Mouse (Mus musculus) liver, postnatal 0 days (tissue): ENCODE results near the gene Rsg1. TPM values are rescaled to one million over a fixed set of nuclear protein-coding genes. Genes with fewer than 3 reads are reported as not detected.

Source experiments
- ATAC-seq: fragments of 200-750 bp; cut with Nextera tagmentation; 2 replicates; pipeline ENCODE4 v1.8.0; 2017; ENCODE audit warnings: mild to moderate bottlenecking, moderate library complexity
- DNase-seq: peaks from one replicate; pipeline ENCODE4 v3.0.0-alpha.2; 2016
- H3K27ac ChIP-seq: fragments of 300-500 bp; sonication (generic); 2 replicates; pipeline ENCODE4 v1.5.1; 2014; ENCODE audit warnings: antibody characterized with exemption, moderate library complexity, mild to moderate bottlenecking, low read depth
- H3K27me3 ChIP-seq: fragments of 300-500 bp; sonication (generic); 2 replicates; pipeline ENCODE4 v1.6.1; 2014; ENCODE audit warnings: low read length, control low read depth, mixed read lengths; ENCODE audit not compliant: insufficient read depth
- H3K36me3 ChIP-seq: fragments of 300-500 bp; sonication (generic); replicated peaks from 2 replicates; pipeline ENCODE4 v1.6.1; 2014; ENCODE audit warnings: mild to moderate bottlenecking, control low read depth, low read length, moderate library complexity, mixed read lengths; ENCODE audit not compliant: insufficient read depth
- H3K4me1 ChIP-seq: fragments of 300-500 bp; sonication (generic); 2 replicates; pipeline ENCODE4 v1.6.1; 2014; ENCODE audit warnings: antibody characterized with exemption, mild to moderate bottlenecking, control low read depth; ENCODE audit not compliant: insufficient read depth
- H3K4me2 ChIP-seq: fragments of 300-500 bp; sonication (generic); 2 replicates; pipeline ENCODE4 v1.6.1; 2014; ENCODE audit warnings: low read depth, mild to moderate bottlenecking, low read length, moderate library complexity, mixed read lengths
- H3K4me3 ChIP-seq: fragments of 300-500 bp; sonication (generic); 2 replicates; pipeline ENCODE4 v1.5.1; 2014; ENCODE audit warnings: low read depth, low read length
- H3K9ac ChIP-seq: fragments of 300-500 bp; sonication (generic); replicated peaks from 2 replicates; pipeline ENCODE4 v1.6.1; 2014; ENCODE audit warnings: mild to moderate bottlenecking, moderate library complexity
- H3K9me3 ChIP-seq: fragments of 300-500 bp; sonication (generic); 2 replicates; pipeline ENCODE4 v1.6.1; 2016; ENCODE audit warnings: mild to moderate bottlenecking, control low read depth, low read length, mixed read lengths
- CTCF ChIP-seq: sonication (generic); IDR thresholded peaks from 2 replicates; pipeline ENCODE4 v1.5.1; 2016; ENCODE audit warnings: antibody characterized with exemption, low read depth
- EP300 ChIP-seq: IDR thresholded peaks from 2 replicates; pipeline ENCODE4 v1.6.1; 2016; ENCODE audit warnings: antibody characterized with exemption, low read depth, mild to moderate bottlenecking
- WGBS: fragments of 180-500 bp; shearing (Covaris S2); extraction: QIAGEN DNeasy Blood & Tissue Kit; methylation state at CpG from one replicate; pipeline ENCODE4 v1.1.7; 2014; ENCODE audit not compliant: insufficient replicate concordance; 5-methylcytosine and 5-hydroxymethylcytosine counted together
- polyA plus RNA-seq: library from polyadenylated mRNA; unstranded; fragments of >200 nt; fragmentation: Nextera tagmentation; extraction: Ambion mirVana; gene quantifications from 2 replicates; pipeline ENCODE4 v1.2.1, GENCODE M21; 2015

Gene Rsg1
- polyA plus RNA-seq, 1 experiment from 2014 or later = 0.43 TPM

- Histone ChIP-seq H3K4me2 (no peak overlapping the region), H3K4me1 (peaks cover 13% of the 10 kb centered on the region), H3K36me3 (peaks cover 36% of the 10 kb centered on the region), H3K4me3 (no peak overlapping the region), H3K9me3 (no peaks in the 10 kb centered on the region), H3K9ac (no peak overlapping the region), H3K27me3 (no peaks in the 10 kb centered on the region), H3K27ac (no peak overlapping the region)
- no peak for TF ChIP-seq EP300
- no peak for TF ChIP-seq CTCF
- no peak for ATAC-seq
- 88% methylated on average over 7 of the region's 7 CpGs for WGBS
- no peak for DNase-seq
Measured at GRCm38 (mm10) chr4:141191294-141191693, 22.5 kb upstream of the Rsg1 start.

DNA sequence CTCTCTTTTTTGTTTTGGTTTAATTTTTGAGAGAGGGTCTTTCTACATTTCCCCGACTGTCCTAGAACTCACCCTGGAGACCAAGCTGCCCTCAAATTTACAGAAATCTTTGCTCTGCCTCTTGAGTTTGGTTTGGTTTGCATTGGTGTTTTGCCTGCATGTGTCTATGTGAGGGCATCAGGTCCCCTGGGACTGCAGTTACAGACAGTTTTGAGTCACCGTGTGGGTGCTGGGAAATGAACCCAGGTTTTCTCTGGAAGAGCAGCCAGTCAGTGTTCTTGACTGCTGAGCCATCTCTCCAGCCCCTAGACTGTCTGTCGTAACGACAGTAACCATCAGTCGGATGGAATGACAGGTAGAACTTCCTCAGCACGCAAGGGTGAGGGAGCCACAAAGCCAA lies 19.2 kb upstream of the Rsg1 start:
- no peaks in the 10 kb centered on the region for H3K4me1 ChIP-seq
- H3K9ac ChIP-seq = no peak overlapping the region
- no peaks in the 10 kb centered on the region for H3K27me3 ChIP-seq
- no peaks in the 10 kb centered on the region for H3K9me3 ChIP-seq
- DNase-seq (no peak), ATAC-seq (no peak)
- no peak overlapping the region for H3K4me2 ChIP-seq
- 86% methylated on average over 6 of the region's 6 CpGs for WGBS
- H3K4me3 ChIP-seq = no peak overlapping the region
- TF ChIP-seq CTCF = no peak
- no peak for TF ChIP-seq EP300
- H3K27ac ChIP-seq = no peak overlapping the region
- peaks cover 68% of the 10 kb centered on the region for H3K36me3 ChIP-seq

DNA sequence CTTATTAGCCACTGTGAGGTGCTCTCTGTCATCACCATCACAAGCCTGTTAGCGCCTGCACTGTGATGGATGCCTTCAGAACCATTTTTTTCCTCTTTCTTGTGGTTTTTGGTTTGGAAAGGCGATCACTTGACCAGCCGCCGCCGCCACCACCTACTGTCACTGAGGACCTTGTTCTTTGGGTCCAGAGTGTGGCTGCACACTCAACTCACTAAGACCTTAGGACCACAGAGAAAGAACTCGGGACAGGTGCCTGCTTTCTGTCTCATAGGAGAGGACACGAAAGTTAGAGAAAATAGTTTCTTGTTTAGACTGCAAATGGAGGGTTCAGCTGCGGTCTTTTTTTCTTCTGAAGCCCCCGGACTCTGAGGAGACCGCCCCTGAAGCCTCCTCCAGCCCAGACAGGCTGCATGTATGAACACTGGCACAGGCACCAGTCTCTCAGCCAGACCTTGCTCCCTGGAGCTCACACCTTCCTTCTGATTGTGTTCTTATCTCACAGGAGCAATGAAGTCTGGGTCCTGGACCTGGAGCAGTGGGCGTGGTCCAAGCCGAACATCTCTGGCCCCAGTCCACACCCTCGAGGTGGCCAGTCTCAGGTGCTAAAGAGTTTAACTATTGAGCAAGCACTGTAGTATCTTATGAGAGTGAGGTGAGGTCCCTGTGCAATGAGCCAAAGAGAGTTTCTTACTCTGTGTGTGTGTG lies 16.6 kb upstream of the Rsg1 start:
- no peak for DNase-seq
- TF ChIP-seq EP300 (no peak), CTCF (no peak)
- WGBS = 88% methylated on average over 13 of the region's 13 CpGs
- no peak overlapping the region for H3K9ac ChIP-seq
- no peak overlapping the region for H3K27ac ChIP-seq
- no peaks in the 10 kb centered on the region for H3K27me3 ChIP-seq
- no peak overlapping the region for H3K4me2 ChIP-seq
- ATAC-seq = no peak
- H3K4me1 ChIP-seq = no peaks in the 10 kb centered on the region
- H3K36me3 ChIP-seq = peaks cover 84% of the 10 kb centered on the region
- H3K4me3 ChIP-seq = no peak overlapping the region
- no peaks in the 10 kb centered on the region for H3K9me3 ChIP-seq

GRCm38 (mm10) chr4:141197686-141198035 lies 16.1 kb upstream of the Rsg1 start:
- Histone ChIP-seq H3K4me2 (no peak overlapping the region), H3K27ac (no peak overlapping the region), H3K9me3 (no peaks in the 10 kb centered on the region), H3K36me3 (peaks cover 88% of the 10 kb centered on the region), H3K4me3 (no peak overlapping the region), H3K27me3 (no peaks in the 10 kb centered on the region), H3K9ac (no peak overlapping the region), H3K4me1 (no peaks in the 10 kb centered on the region)
- ATAC-seq = no peak
- WGBS = 98% methylated on average over 13 of the region's 13 CpGs
- TF ChIP-seq EP300 (no peak), CTCF (no peak; the same call in 1 of the 2 replicates)
- DNase-seq = no peak

DNA sequence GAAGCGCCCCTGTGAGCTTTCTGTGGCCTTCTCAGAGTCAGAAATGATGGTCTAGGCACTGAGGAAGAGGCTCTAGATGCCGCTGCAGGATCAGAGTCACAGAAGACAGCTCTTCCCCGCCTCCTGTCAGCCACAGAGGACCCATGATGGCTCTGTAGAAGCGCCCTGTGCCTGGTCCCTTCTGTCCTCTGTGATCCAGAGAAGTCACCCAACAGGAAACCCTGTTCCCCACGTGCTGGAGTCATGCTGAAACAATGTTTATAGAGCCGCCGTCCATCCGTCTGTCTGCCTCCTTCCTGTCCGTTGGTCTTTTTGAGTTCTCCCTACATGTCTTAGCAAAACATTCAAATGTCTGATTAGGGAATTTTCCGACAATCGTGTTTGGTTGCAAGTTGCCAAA lies 12.8 kb upstream of the Rsg1 start:
- Histone ChIP-seq H3K4me1 (no peaks in the 10 kb centered on the region), H3K36me3 (peaks cover 69% of the 10 kb centered on the region), H3K4me3 (no peak overlapping the region), H3K4me2 (no peak overlapping the region), H3K9me3 (no peaks in the 10 kb centered on the region), H3K27ac (no peak overlapping the region), H3K27me3 (no peaks in the 10 kb centered on the region), H3K9ac (no peak overlapping the region)
- ATAC-seq = no peak
- no peak for DNase-seq
- 0 out of 2 replicates have a peak, but pooled peaks have one; percentile 7 for TF ChIP-seq CTCF
- no peak for TF ChIP-seq EP300
- 53% methylated on average over 11 of the region's 11 CpGs for WGBS

- peaks cover 60% of the 10 kb centered on the region for H3K36me3 ChIP-seq
- WGBS = 88% methylated on average over 6 of the region's 6 CpGs
- TF ChIP-seq CTCF (no peak), EP300 (no peak)
- H3K4me1 ChIP-seq = no peaks in the 10 kb centered on the region
- no peaks in the 10 kb centered on the region for H3K9me3 ChIP-seq
- H3K4me2 ChIP-seq = no peak overlapping the region
- no peak overlapping the region for H3K27ac ChIP-seq
- H3K27me3 ChIP-seq = no peaks in the 10 kb centered on the region
- DNase-seq (no peak), ATAC-seq (no peak)
- no peak overlapping the region for H3K9ac ChIP-seq
- H3K4me3 ChIP-seq = no peak overlapping the region
Measured at GRCm38 (mm10) chr4:141202192-141202591, 11.6 kb upstream of the Rsg1 start.

DNA sequence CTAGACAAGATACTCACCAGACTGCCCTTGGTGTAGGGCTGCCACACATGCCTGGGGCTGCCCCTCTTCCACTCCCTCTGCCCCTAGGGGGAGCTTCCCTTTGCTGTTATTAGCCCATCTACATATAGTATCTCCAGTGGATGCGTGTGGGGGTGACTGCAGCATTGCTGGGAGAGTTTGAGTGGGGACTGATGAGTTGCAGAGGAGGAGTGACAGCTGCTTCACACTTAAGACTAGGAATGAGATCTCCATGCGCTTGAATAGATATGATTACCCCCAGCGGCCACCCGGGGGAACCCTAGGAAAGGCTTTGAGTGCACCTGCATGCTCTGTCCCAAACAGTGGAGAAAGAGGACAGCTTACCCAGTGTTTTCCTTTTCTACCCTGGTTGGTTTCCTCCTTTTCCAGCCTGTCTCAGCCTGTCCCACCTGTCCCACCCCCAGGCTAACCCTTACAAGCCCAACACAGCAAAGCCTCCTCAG lies 9.1 kb upstream of the Rsg1 start:
- no peaks in the 10 kb centered on the region for H3K27me3 ChIP-seq
- H3K36me3 ChIP-seq = peaks cover 35% of the 10 kb centered on the region
- H3K4me2 ChIP-seq = no peak overlapping the region
- no peak for DNase-seq
- ATAC-seq = peak; percentile 12; the same call in 1 of the 2 replicates
- TF ChIP-seq EP300 (no peak), CTCF (peak; percentile 48)
- WGBS = 78% methylated on average over 4 of the region's 4 CpGs
- H3K4me3 ChIP-seq = no peak overlapping the region
- H3K9me3 ChIP-seq = no peaks in the 10 kb centered on the region
- H3K27ac ChIP-seq = no peak overlapping the region
- no peaks in the 10 kb centered on the region for H3K4me1 ChIP-seq
- H3K9ac ChIP-seq = no peak overlapping the region
